Mouse (Mus musculus): ENCODE results near the gene Pdap1.

DNA sequence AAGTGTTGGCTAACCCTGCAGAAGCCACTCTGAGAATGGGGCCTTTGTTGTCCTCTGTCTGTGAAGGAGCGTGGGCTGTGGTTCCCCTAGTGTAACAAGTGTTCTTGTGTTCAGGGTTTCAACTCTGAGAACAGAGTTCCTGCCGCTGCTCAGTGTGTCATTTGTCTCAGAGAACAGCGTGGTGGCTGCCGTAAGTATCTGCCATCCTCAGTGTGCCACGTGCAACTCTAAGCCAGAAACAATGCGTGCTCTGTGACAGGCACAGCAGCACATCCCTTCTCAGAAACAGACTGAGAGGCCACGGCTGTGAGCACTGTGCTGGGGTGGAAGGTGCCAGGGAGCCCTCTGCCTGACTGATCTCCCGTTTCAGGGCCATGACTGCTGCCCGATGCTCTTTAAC lies 35.7 kb downstream of the Pdap1 start:
- TF ChIP-seq USF1 (IDR thresholded peaks at IDR 0.05; ENCODE audit: low read depth) = no peak
- no peak for TF ChIP-seq CTCF (IDR thresholded peaks at IDR 0.05; ENCODE audit: control insufficient read depth, insufficient read depth, insufficient read length)
